Mouse (Mus musculus): ENCODE data around the gene Slc16a13. TPM values are rescaled to one million over a fixed set of nuclear protein-coding genes. Genes with fewer than 3 reads are reported as not detected.

Gene Slc16a13
- total RNA-seq, 2 experiments from 2014 or later, result 7.2 to 8.1 TPM

GRCm38 (mm10) chr11:70234037-70234436 is 13.2 kb upstream of the Slc16a13 start:
- DNase-seq (ENCODE audit: low spot score in 2 of 2), result no peak
- intact Hi-C loops (cut with DNase I), result no loop called here

DNA sequence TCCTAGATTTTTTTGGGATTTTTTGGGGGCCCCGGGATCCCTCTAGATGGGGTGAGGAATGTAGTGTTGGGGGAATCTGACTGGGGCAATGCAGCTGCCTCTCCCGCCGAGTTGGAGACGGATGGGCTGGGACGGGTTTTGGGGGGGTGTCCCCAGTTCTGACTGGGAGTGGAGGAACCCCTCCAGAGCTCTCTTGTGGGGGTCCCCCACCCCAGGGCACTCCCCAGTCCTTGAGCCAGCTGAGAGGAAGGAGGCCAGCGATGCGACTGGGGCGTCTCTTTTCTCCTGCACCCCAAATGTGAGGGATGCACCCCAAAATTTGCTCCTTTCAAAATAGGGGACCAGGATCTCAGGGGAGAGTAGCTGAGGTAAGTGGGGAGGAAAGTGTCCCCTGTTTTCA is 12.2 kb upstream of the Slc16a13 start:
- no peak for DNase-seq (ENCODE audit: low spot score in 2 of 2)
- intact Hi-C loops (cut with DNase I), result no loop called here

DNA sequence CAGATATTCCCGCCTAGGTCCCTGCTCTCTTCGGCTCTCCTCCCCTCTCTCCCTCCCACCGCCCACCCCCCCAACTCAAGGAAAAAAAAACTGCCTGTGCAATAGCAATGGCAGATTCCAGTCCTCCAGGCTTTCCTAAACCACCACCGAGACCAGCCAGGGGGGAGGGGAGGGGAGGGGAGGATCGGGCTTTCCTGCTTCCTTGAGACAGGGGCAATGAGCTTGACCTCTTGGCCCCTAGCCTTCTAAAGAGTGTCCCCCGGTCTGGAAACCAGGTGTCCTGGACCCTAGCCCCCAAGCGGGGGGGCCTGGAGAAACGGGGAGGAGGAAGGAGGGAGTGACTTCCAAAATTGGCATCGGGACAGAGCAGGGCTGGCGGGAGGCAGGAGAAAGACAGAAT is 11.7 kb upstream of the Slc16a13 start:
- intact Hi-C loops (cut with DNase I), result no loop called here
- peak; percentile 64 to 68 for DNase-seq (ENCODE audit: low spot score in 2 of 2)

DNA sequence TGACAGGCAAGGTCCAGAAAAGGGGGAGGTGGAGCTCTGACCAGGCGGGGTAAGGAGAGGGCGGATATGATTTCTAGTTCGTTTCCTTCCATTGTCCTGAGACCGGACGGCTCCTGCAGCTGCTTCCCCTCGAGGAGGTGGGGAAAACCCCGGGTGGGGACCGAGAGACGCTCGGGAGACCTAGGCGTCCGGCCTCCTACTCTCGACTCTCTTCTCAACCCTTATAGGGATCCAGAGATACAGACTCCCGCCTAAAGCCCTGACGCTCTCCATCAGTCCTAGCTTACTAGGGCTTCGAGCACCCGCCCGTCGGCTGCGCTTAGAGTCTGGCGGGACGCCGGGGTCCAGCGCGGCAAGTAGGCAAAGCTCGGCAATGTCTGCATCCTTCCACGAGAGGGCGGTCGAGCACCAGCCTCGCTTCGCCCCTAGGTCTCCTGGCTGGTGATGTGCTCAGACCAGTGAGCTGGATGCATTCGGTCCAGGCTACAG is 9.4 kb upstream of the Slc16a13 start:
- DNase-seq (ENCODE audit: low spot score in 2 of 2), result peak; percentile 74 to 82
- intact Hi-C loops (cut with DNase I), result no loop called here

GRCm38 (mm10) chr11:70229260-70230010 is 8.6 kb upstream of the Slc16a13 start, which contains the start of gene Bcl6b:
Bcl6b (minus strand) TSS chr11:70229798.
- intact Hi-C loops (cut with DNase I), result no loop called here
- no peak for DNase-seq (ENCODE audit: low spot score in 2 of 2)

GRCm38 (mm10) chr11:70228828-70229227 is 8.0 kb upstream of the Slc16a13 start:
- intact Hi-C loops (cut with DNase I), result no loop called here
- DNase-seq (ENCODE audit: low spot score in 2 of 2), result peak; percentile 72 to 79

- intact Hi-C loops (cut with DNase I), result no loop called here
- no peak for DNase-seq (ENCODE audit: low spot score in 2 of 2)
These were observed 6.9 kb upstream of the Slc16a13 start for GRCm38 (mm10) chr11:70227661-70228245.

- intact Hi-C loops (cut with DNase I), result no loop called here
- DNase-seq (ENCODE audit: low spot score in 2 of 2), result peak; percentile 40 to 58
These were observed 6.3 kb upstream of the Slc16a13 start for GRCm38 (mm10) chr11:70227126-70227525.

DNA sequence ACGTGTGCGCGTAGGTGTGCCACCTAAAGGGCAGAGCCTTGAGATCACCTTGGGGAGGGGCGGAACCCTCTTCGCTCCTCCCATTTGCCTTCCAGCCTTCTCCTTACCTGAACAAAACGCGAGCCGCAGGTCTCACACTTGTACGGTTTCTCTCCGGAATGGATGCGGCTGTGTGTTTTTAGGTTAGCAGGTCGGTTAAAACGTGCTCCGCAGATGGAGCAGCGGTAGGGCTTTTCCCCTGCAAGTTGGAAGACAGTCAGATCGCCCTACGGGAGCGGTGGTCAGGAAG is 5.7 kb upstream of the Slc16a13 start:
- intact Hi-C loops (cut with DNase I), result no loop called here
- peak in 1 of 2 experiments; percentile 6 for DNase-seq (ENCODE audit: low spot score in 2 of 2)

DNA sequence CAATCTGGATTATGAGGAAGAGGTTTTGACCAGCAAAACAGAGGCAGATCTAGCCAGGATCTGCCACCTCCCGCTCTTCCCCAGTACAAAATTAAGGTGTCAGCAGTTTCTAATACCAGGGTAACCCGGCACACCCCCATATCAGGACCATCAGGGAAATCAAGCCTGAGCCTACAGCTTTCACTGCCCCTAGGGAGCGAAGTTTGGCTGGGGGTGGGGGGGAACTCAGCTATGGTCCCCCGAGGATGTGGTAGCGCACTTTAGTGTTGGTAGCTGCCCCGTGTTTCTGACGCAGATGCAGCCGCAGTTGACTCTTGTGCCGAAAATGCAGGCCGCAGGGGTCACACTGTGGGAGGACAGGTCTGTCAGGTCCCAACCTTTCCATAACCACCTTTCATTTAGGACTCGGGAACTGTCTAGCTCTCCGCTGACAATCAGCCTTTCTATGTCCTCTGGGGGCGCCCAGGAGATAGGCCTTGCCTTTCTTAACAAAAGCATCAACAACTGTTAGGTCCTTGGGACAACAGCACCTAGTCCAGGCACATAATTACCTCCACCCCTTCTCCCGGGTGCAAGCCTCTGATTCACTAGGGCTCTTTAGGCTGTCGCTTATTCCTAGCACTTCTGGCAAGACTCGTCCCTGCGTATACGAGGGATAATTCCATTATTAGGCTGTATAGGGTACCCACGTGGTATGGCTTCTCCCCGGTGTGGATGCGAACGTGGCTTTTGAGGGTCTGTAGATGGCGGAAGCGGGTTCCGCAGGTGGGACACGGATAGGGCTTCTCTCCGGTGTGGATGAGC is 5.1 kb upstream of the Slc16a13 start:
- peak in 1 of 2 experiments; percentile 5 for DNase-seq (ENCODE audit: low spot score in 2 of 2)
- intact Hi-C loops (cut with DNase I), result no loop called here

DNA sequence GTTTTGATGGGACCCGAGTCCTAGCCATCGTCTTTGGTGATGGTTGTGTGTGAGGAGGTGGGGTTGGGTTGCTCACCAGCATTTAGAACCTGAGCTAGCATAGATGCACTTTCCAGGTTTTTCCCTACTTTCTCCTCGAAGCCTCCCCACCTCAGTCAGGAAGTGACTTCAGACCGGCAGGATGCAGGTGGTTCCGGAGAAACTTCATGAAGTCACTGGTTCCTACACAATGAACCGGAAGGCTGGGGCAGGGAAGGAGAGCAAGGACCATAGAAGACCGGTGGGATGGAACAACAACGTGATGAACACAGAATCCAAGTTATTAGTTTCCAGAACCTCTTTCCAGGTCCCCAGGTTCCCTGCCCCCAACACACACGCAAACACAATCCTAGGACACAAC is 2.9 kb upstream of the Slc16a13 start:
- DNase-seq (ENCODE audit: low spot score in 2 of 2), result no peak
- intact Hi-C loops (cut with DNase I), result no loop called here

DNA sequence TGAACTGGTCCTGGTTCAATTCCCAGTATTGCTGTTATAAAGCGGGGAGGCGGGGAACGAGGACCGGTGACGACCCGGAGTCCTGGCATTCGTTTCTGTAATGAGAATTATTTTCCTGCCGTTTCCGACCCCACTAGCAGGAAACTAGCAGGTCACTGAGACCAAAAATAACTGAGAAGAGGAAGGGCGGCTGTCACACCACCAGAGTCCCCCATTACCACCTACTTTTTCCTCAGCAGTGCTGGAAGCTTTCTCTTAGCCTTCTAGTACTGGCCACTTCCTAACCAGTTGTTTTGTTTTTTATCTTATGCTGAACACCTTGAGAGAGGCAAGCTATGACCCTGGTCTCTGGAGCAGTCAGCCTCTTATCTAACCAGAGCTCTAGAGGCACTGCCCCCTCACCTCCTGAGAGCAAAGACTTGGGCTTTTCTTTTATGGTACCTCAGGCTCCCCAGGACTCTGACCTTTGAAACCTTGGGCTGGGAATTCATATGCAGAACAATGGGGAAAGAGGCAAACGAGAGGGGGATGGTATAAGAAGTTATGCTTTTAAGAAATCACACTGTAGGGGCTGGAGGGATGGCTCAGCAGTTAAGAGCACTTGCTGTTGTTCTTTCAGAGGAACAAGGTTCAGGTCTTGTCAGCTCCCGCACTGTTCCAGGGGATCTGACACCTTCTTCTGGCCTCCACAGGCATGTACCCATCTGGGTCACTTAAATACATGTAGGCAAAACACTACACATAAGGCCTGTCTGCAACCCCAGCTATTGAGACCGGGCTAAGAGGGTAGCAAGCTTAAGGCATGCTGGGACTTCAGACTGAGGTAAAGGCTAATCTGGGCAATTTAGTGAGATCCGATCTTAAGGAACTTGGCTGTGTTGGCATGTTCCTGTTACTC is 988 bp upstream of the Slc16a13 start:
- intact Hi-C loops (cut with DNase I), result no loop called here
- DNase-seq (ENCODE audit: low spot score in 2 of 2), result no peak

DNA sequence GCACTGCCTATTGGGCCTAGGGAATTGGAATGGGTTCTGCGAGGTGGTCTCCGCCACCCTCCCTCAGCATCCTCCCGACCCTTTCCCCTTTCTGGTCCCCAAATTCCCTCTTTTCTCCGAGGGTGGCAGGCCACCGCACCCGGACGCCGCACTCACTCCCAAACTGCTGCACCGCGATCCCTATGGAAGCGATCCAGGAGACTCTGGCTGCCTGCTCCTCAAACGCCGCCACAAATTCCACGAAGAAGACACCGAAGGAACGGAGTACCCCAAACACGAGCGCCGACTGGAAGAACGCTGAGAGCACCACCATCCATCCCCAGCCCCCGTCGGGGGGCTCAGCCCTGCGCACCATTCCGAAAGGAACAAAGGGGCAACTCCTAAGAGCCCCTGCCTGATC is 541 bp downstream of the Slc16a13 start:
- DNase-seq (ENCODE audit: low spot score in 2 of 2), result peak in 1 of 2 experiments; percentile 27
- intact Hi-C loops (cut with DNase I), result no loop called here

DNA sequence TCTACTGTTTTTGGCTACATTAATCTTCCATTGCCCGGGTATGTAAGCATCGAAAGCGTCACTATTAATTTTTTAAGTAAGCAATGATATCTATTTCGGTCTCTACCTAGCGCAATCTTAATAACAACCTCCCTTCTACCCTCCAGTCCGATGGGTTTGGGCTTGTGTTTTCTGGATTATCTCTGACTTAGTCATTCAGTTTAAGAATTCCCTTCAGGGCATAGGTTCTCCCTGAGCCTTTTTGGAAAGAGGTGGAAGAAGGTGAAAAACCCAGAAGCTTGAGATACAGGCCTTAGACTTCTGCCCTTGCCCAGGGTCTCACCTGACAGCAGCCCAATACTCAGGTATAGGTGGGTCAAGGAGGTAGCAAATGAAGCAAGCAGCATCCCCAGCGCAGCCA is 991 bp downstream of the Slc16a13 start:
- intact Hi-C loops (cut with DNase I), result no loop called here
- DNase-seq (ENCODE audit: low spot score in 2 of 2), result no peak

GRCm38 (mm10) chr11:70218741-70219470 is 2.0 kb downstream of the Slc16a13 start:
- DNase-seq (ENCODE audit: low spot score in 2 of 2), result peak in 1 of 2 experiments; percentile 8
- intact Hi-C loops (cut with DNase I), result no loop called here

- intact Hi-C loops (cut with DNase I), result no loop called here
- no peak for DNase-seq (ENCODE audit: low spot score in 2 of 2)
These were observed 2.8 kb downstream of the Slc16a13 start for GRCm38 (mm10) chr11:70218039-70218438.

- DNase-seq (ENCODE audit: low spot score in 2 of 2), result no peak
- intact Hi-C loops (cut with DNase I), result no loop called here
These were observed 4.8 kb downstream of the Slc16a13 start for GRCm38 (mm10) chr11:70216103-70216502.

DNA sequence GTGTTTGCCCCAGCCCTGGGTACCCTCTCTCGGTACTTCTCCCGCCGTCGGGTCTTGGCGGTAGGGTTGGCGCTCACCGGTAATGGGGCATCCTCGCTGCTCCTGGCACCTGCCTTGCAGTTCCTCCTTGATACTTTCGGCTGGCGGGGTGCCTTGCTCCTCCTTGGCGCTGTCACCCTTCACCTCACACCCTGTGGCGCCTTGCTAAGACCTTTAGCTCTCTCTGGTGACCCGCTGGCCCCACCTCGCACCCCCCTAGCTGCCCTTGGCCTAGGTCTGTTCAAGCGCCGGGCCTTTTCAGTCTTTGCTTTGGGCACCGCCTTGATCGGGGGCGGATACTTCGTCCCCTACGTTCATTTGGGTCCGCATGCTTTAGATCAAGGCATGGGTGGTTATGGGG is 5.6 kb downstream of the Slc16a13 start:
- DNase-seq (ENCODE audit: low spot score in 2 of 2), result no peak
- intact Hi-C loops (cut with DNase I), result no loop called here

DNA sequence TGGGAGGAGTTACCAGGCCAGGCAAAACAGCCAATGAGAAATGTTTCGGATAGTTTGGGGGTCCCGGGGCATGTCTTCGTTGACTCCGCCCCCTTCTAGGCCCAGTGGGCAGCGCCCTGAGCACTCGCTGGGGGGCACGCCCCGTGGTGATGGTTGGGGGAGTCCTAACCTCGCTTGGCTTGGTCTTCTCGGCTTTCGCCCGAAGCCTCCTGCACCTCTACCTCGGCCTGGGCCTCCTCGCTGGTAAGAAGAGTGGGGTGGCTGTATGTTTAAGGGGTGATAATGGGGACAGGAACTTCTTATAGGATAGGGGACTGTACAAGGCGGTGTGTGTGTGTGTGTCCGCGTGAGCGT is 6.0 kb downstream of the Slc16a13 start:
- no peak for DNase-seq (ENCODE audit: low spot score in 2 of 2)
- intact Hi-C loops (cut with DNase I), result loop anchor here (5.0 kb wide), 2 partner anchors 158 to 283 kb away; no protein-coding TSS in a partner anchor

All from left cerebral cortex, postnatal 36 days (tissue).